Mouse (Mus musculus) gastrocnemius, postnatal 10 days (tissue): ENCODE data around the gene Dpysl4. TPM values are rescaled to one million over a fixed set of nuclear protein-coding genes. Genes with fewer than 3 reads are reported as not detected.

Source experiments
- DNase-seq: peaks from one replicate; pipeline ENCODE4 v3.0.0; 2021; ENCODE audit warnings: mixed read lengths
- total RNA-seq, 2 experiments: library from RNA; stranded (reverse); gene quantifications; 2 replicates each; pipeline ENCODE4 v1.2.3; 2021

Dpysl4 gene
- total RNA-seq, 2 experiments from 2014 or later: 1.6 TPM

GRCm38 (mm10) chr7:139151116-139151515, 65.3 kb downstream of the Dpysl4 start:
- DNase-seq: no peak

Other genes with a start within 250 kb of the Dpysl4 start
- 10 to 100 TPM; 32.5 TPM for gene Ppp2r2d, start 239.9 kb upstream of the Dpysl4 start, total RNA-seq
- gene Mapk1ip1, start 239.7 kb upstream of the Dpysl4 start, total RNA-seq: 10 to 100 TPM; 13.5 to 14.7 TPM
- gene Bnip3, start 176.5 kb upstream of the Dpysl4 start, total RNA-seq: 10 to 100 TPM; 77.2 to 79.1 TPM
- gene Jakmip3, start 145.3 kb upstream of the Dpysl4 start, total RNA-seq: under 1 TPM in 1 of 2 experiments, not detected in 1; 0.16 TPM
- gene Lrrc27, start 127.0 kb downstream of the Dpysl4 start, total RNA-seq: 1 to 10 TPM; 2.9 to 4.2 TPM
- gene Stk32c, start 127.3 kb downstream of the Dpysl4 start, total RNA-seq: 1 to 10 TPM; 1.6 TPM
- gene Pwwp2b, start 162.5 kb downstream of the Dpysl4 start, total RNA-seq: 1 to 10 TPM; 3.5 to 5.2 TPM